Mouse (Mus musculus): ENCODE results near the gene Map2k2.
"Not testable (repeated sequence)": the region's sequence is repeated elsewhere in the genome, so short reads cannot be mapped to it uniquely, and the experiment has no call there.

Map2k2 gene

DNA sequence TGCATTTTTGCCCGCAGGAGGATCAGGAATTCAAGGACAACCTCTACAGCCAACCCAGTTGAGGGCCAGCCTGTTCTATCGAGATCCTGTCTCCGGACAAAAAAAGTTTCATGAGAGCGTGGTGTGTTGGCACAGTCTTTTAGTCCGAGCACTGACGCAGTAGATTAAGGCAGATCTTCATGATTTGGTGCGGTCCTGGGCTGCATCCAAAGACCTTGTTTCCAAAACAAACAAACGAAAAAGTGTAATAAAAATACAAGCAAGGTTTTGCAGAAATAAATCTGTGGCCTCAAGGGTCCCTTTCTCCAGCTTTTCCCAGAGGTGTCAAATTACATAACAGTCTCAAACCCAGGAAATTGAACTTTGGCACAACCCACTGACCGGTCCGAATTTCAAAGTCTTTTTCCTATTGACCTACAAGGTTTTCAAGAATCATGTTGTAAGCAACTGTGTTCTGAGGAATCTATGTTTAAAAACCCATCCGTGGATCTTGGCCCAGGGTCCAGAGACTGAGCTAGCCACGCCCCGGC is 70.3 kb downstream of the Map2k2 start:
- no peak for DNase-seq (ENCODE audit: low read depth, low spot score)

DNA sequence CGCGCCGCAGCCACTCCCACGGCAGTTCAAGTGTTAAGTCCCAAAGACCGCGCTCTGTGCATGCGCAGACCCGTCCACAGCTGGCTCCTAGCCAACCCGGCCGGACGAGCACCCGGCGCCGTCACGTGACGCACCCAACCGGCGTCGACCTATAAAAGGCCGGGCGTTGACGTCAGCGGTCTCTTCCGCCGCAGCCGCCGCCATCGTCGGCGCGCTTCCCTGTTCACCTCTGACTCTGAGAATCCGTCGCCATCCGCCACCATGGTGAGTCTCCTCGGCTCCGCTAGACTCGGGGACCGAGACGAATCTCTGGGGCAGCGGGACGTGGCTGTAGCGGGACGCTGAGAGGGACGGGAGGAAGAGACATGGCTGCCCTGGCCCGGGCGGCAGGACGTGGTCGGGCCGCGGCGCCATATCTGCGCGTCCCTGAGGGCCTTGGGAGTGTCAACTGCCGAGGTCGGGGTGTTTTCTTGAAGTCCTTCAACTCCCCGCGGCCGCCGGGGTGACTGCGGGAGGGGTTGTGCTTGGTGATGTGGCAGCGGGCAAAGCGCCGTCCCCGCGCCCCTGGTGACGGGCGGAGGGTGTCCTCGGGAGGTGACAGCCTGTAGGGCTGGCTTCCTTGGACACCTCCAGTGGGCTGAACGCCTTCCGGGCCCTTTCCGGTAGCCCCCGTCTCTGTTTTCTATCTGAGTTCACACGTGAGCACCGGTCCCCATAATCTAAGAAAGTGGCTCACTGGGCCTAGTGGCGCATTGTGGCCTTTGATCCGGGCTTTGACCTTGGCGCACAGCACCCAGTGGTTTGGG is 71.0 kb downstream of the Map2k2 start, which contains the start of gene Eef2:
Eef2 (plus strand) TSS at position 166 of the 806 bp plus-strand sequence.
- peak; percentile 98 for DNase-seq (ENCODE audit: low read depth, low spot score)

DNA sequence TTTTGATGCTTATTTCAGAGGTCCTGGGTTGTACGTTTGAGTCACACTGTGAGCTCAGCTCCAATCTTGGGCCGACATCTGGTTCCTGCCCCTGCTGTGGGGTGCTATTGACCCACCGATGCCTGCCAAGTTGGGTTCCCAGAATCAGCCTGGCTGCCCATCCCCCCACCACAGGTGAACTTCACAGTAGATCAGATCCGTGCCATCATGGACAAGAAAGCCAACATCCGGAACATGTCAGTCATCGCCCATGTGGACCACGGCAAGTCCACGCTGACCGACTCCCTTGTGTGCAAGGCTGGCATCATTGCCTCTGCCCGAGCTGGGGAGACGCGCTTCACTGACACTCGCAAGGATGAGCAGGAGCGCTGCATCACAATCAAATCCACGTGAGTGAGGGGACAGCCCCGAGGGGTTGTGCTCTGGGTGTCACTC is 71.8 kb downstream of the Map2k2 start:
- DNase-seq (ENCODE audit: low read depth, low spot score), result no peak

- no peak for DNase-seq (ENCODE audit: low read depth, low spot score)
These were observed 72.4 kb downstream of the Map2k2 start for GRCm38 (mm10) chr10:81177958-81178712.

DNA sequence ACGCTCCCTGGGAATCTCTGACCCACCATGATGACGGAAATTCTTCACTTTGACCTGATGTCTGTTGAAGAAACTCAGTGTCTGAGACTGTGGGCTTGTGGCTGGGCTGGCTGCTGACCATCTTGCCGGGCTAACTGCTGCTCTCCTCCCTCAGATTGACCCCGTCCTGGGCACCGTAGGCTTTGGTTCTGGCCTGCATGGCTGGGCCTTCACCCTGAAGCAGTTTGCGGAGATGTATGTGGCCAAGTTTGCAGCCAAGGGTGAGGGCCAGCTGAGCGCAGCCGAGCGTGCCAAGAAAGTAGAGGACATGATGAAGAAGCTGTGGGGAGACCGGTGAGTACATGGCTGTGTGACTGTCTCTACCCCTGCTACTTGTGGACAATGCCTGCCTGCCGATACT is 73.2 kb downstream of the Map2k2 start:
- DNase-seq (ENCODE audit: low read depth, low spot score), result no peak

DNA sequence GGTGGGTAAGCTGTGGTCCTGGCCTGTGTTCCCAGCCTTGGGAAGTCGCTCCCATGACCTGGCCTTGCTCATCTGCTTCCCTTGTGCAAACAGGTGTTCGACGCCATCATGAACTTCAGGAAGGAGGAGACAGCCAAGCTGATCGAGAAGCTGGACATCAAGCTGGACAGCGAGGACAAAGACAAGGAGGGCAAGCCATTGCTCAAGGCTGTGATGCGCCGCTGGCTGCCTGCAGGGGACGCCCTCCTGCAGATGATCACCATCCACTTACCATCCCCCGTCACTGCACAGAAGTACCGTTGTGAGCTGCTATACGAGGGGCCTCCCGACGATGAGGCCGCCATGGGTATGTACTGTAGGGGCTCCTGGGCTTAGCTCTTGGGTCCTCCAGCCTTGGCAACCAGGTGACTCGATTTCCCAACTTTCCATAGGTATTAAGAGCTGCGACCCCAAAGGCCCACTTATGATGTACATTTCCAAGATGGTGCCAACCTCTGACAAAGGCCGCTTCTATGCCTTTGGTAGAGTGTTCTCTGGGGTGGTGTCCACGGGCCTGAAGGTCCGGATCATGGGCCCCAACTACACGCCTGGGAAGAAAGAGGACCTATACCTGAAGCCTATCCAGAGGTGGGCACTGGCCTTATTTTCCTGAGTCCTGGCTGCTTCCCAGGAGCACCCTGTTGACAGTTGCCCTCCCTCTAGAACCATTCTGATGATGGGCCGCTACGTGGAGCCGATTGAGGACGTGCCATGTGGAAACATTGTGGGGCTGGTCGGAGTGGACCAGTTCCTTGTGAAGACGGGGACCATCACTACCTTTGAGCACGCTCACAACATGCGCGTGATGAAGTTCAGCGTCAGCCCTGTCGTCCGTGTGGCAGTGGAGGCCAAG is 74.0 kb downstream of the Map2k2 start:
- no peak for DNase-seq (ENCODE audit: low read depth, low spot score)

DNA sequence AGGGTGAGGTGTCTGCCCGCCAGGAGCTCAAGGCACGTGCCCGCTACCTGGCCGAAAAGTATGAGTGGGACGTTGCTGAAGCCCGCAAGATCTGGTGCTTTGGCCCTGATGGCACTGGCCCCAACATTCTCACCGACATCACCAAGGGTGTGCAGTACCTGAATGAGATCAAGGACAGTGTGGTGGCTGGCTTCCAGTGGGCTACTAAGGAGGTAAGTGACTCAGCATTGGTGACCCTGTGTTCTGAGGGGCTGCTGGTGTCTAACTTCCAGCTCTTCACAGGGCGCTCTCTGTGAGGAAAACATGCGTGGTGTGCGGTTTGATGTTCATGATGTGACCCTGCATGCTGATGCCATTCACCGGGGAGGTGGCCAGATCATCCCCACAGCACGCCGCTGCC is 75.2 kb downstream of the Map2k2 start:
- DNase-seq (ENCODE audit: low read depth, low spot score), result no peak

GRCm38 (mm10) chr10:81181860-81182259 is 76.1 kb downstream of the Map2k2 start:
- DNase-seq (ENCODE audit: low read depth, low spot score), result not testable (repeated sequence)

DNA sequence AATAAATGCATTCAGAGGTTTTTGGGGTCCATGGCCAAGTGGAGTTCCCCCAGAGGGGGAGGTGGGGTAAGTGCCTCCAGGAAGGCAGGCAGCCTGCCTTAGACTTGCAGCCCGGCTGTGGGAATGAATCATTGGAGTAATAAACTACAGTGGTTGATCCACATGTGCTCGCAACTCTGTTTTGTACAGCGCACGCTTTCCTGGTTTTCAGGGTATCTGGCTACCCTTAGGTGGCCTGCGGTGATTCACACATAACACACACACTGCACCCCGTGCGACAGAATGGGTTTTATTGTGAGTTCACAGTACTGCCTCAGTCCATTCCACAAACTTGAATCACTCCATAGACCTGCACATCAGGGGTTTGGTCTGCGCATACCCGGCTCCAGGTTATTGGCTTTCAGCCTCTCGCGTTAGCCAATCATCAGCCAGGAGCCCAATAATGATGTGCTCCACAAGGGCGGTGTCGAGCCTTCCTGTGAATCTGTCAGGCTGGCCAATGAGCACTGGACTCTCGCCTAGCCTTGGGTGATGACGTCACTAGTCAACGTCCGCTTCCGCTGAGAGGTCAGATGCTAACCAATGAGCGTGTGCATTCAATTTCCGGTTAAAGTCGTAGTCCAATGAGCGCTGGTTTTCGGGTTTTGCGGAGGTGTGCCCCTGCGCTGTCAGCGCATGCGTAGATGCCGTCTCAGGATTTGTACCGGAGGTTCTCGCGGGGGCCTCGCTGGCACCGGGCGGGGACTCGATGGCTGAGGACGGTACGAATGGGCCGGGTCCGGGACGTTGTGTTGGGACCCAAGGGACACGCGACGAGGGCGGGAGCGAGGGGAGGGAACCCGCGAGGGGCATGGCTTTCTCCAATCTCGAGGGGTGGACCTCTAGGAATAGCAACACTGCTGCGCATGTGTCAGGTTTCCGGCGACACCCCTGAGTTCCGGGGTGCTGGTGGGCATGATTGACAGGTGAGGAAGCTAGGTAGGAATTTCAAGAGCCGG is 76.9 kb downstream of the Map2k2 start, which contains the start of gene Dapk3:
Dapk3 (plus strand) TSS at position 670 of the 998 bp plus-strand sequence.
- peak; percentile 100 for DNase-seq (ENCODE audit: low read depth, low spot score)
